Mouse (Mus musculus): ENCODE results near the gene Rgs8.

Rgs8 gene

GRCm38 (mm10) chr1:153746119-153746670 is 93.4 kb downstream of the Rgs8 start:
- no peak for DNase-seq

GRCm38 (mm10) chr1:153746728-153747127 is 93.9 kb downstream of the Rgs8 start:
- peak; percentile 89 to 91 for DNase-seq

- no peak for DNase-seq
Observed at GRCm38 (mm10) chr1:153747861-153748530, 95.2 kb downstream of the Rgs8 start.

GRCm38 (mm10) chr1:153748549-153748948 is 95.7 kb downstream of the Rgs8 start:
- peak in 1 of 2 experiments; percentile 66 for DNase-seq

- peak; percentile 81 to 85 for DNase-seq
Observed at GRCm38 (mm10) chr1:153749211-153749801, 96.5 kb downstream of the Rgs8 start, which contains the start of gene Rnasel. TSS of gene Rnasel (plus strand) at chr1:153749426.

All from cerebellum, postnatal 14 days (tissue).